Mouse (Mus musculus) intestine, embryonic 16.5 days (tissue): ENCODE results near the gene Pnpla3. TPM values are rescaled to one million over a fixed set of nuclear protein-coding genes. Genes with fewer than 3 reads are reported as not detected.
A peak's percentile ranks its signal among the peaks of the same experiment; 100 is the strongest.

Source experiments
- ATAC-seq: fragments of 200-750 bp; cut with Nextera tagmentation; 2 replicates; pipeline ENCODE4 v1.8.0; 2017; ENCODE audit warnings: moderate TSS enrichment, moderate library complexity
- H3K27ac ChIP-seq: fragments of 300-500 bp; sonication (generic); 2 replicates; pipeline ENCODE4 v1.5.1; 2014; ENCODE audit warnings: mild to moderate bottlenecking, low read length
- H3K27me3 ChIP-seq: fragments of 300-500 bp; sonication (generic); replicated peaks from 2 replicates; pipeline ENCODE4 v1.6.1; 2014; ENCODE audit warnings: low read length, control low read depth, mixed read lengths; ENCODE audit not compliant: control insufficient read depth, insufficient read depth
- H3K36me3 ChIP-seq: fragments of 300-500 bp; sonication (generic); 2 replicates; pipeline ENCODE4 v1.6.1; 2014; ENCODE audit warnings: low read length, control low read depth; ENCODE audit not compliant: control insufficient read depth, insufficient read depth
- H3K4me1 ChIP-seq: fragments of 300-500 bp; sonication (generic); 2 replicates; pipeline ENCODE4 v1.6.1; 2014; ENCODE audit warnings: low read length, control low read depth, mixed read lengths; ENCODE audit not compliant: control insufficient read depth, insufficient read depth
- H3K4me2 ChIP-seq: fragments of 300-500 bp; sonication (generic); 2 replicates; pipeline ENCODE4 v1.6.1; 2014; ENCODE audit warnings: low read depth, low read length, control low read depth
- H3K4me3 ChIP-seq: fragments of 300-500 bp; sonication (generic); 2 replicates; pipeline ENCODE4 v1.5.1; 2014; ENCODE audit warnings: mild to moderate bottlenecking, low read length
- H3K9ac ChIP-seq: fragments of 300-500 bp; sonication (generic); 2 replicates; pipeline ENCODE4 v1.6.1; 2014; ENCODE audit warnings: low read depth, low read length
- H3K9me3 ChIP-seq: fragments of 300-500 bp; sonication (generic); 2 replicates; pipeline ENCODE4 v1.6.1; 2016; ENCODE audit warnings: low read length, control low read depth; ENCODE audit not compliant: control insufficient read depth
- WGBS: fragments of 180-500 bp; shearing (Covaris S2); extraction: QIAGEN DNeasy Blood & Tissue Kit; methylation state at CpG from one replicate; pipeline ENCODE4 v1.1.7; 2014; 5-methylcytosine and 5-hydroxymethylcytosine counted together
- polyA plus RNA-seq: library from polyadenylated mRNA; unstranded; fragments of >200 nt; fragmentation: Nextera tagmentation; extraction: Ambion mirVana; gene quantifications from 2 replicates; pipeline ENCODE4 v1.2.1, GENCODE M21; 2015

The Pnpla3 gene
- polyA plus RNA-seq, 1 experiment from 2014 or later, result 0.95 TPM

GRCm38 (mm10) chr15:84212031-84212755, 44.6 kb downstream of the Pnpla3 start:
- Histone ChIP-seq H3K9ac (no peak overlapping the region), H3K4me2 (no peak overlapping the region), H3K9me3 (no peaks in the 10 kb centered on the region), H3K36me3 (peaks cover 21% of the 10 kb centered on the region), H3K27me3 (no peaks in the 10 kb centered on the region), H3K4me1 (peaks cover 18% of the 10 kb centered on the region; the same call in 1 of the 2 replicates), H3K27ac (peak overlapping the region; percentile 14; the same call in 1 of the 2 replicates), H3K4me3 (no peak overlapping the region)
- 48% methylated on average over 6 of the region's 6 CpGs for WGBS
- ATAC-seq, result peak; percentile 46

GRCm38 (mm10) chr15:84212756-84213105, 45.1 kb downstream of the Pnpla3 start:
- H3K9ac ChIP-seq, result no peak overlapping the region
- H3K4me3 ChIP-seq, result no peak overlapping the region
- H3K4me2 ChIP-seq, result no peak overlapping the region
- no peaks in the 10 kb centered on the region for H3K27me3 ChIP-seq
- ATAC-seq, result no peak
- H3K27ac ChIP-seq, result no peak overlapping the region
- H3K9me3 ChIP-seq, result no peaks in the 10 kb centered on the region
- H3K4me1 ChIP-seq, result peaks cover 18% of the 10 kb centered on the region; the same call in 1 of the 2 replicates
- peaks cover 20% of the 10 kb centered on the region for H3K36me3 ChIP-seq
- WGBS, result 86% methylated on average over 2 of the region's 2 CpGs

- H3K9ac ChIP-seq, result no peak overlapping the region
- H3K4me2 ChIP-seq, result no peak overlapping the region
- peaks cover 17% of the 10 kb centered on the region for H3K36me3 ChIP-seq
- no peak overlapping the region for H3K4me3 ChIP-seq
- no peaks in the 10 kb centered on the region for H3K27me3 ChIP-seq
- peaks cover 20% of the 10 kb centered on the region for H3K4me1 ChIP-seq
- no peaks in the 10 kb centered on the region for H3K9me3 ChIP-seq
- WGBS, result 86% methylated on average over 6 of the region's 6 CpGs
- no peak for ATAC-seq
- H3K27ac ChIP-seq, result no peak overlapping the region
Observed at GRCm38 (mm10) chr15:84213162-84213739, 45.6 kb downstream of the Pnpla3 start.

DNA sequence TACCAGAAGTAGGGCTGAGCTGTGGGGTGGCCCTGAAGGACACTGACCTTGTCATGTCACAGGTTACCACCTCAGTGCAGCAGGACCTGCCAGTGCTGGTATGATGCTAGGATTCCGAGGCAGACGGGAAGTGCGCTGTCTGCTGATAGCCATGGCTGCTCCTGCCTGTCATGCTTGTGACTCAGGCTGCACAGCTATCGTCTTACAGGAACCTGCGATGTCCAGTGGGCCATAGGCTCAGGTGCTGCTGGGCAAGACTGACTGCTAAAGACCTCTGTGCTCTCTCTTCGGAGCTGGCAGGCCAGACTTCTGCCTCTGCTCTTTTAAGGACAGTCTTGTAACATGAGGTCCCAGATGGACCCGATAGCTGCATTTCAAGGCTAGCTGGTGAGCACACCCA, 46.8 kb downstream of the Pnpla3 start:
- WGBS, result 84% methylated on average over 7 of the region's 7 CpGs
- H3K4me3 ChIP-seq, result no peak overlapping the region
- H3K27ac ChIP-seq, result no peak overlapping the region
- no peak overlapping the region for H3K9ac ChIP-seq
- H3K4me1 ChIP-seq, result peaks cover 31% of the 10 kb centered on the region
- H3K4me2 ChIP-seq, result no peak overlapping the region
- no peaks in the 10 kb centered on the region for H3K27me3 ChIP-seq
- H3K36me3 ChIP-seq, result peaks cover 12% of the 10 kb centered on the region
- H3K9me3 ChIP-seq, result no peaks in the 10 kb centered on the region
- ATAC-seq, result no peak

DNA sequence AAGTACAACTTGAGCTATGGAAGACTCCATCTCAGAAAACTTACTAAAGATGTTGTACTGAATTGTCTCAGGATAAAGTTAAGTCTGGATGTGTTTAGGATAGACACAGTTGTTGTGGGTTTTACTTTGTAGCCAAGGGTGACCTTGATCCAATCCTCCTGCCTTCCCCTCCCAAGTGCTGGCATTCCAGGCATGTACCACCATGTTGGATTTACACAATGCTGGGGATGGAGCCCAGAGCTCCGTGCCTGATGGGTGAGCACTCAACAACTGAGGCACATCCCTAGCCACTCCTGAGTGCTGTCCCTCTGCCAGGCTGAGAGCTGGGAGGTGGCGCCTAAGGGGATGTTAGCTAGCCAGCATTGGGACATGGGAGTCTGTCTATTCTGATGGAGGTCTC, 47.6 kb downstream of the Pnpla3 start:
- 68% methylated on average over 2 of the region's 2 CpGs for WGBS
- H3K9ac ChIP-seq, result no peak overlapping the region
- peaks cover 31% of the 10 kb centered on the region for H3K4me1 ChIP-seq
- H3K36me3 ChIP-seq, result peaks cover 12% of the 10 kb centered on the region
- H3K27ac ChIP-seq, result no peak overlapping the region
- no peaks in the 10 kb centered on the region for H3K27me3 ChIP-seq
- H3K4me3 ChIP-seq, result no peak overlapping the region
- ATAC-seq, result no peak
- no peaks in the 10 kb centered on the region for H3K9me3 ChIP-seq
- no peak overlapping the region for H3K4me2 ChIP-seq

- Histone ChIP-seq H3K4me1 (peaks cover 31% of the 10 kb centered on the region), H3K4me3 (no peak overlapping the region), H3K9me3 (no peaks in the 10 kb centered on the region), H3K36me3 (peaks cover 12% of the 10 kb centered on the region), H3K27me3 (no peaks in the 10 kb centered on the region), H3K27ac (no peak overlapping the region), H3K9ac (no peak overlapping the region), H3K4me2 (no peak overlapping the region)
- ATAC-seq, result no peak
Observed at GRCm38 (mm10) chr15:84216026-84216425, 48.4 kb downstream of the Pnpla3 start.

- H3K9me3 ChIP-seq, result no peaks in the 10 kb centered on the region
- no peak overlapping the region for H3K4me3 ChIP-seq
- peaks cover 31% of the 10 kb centered on the region for H3K4me1 ChIP-seq
- no peak overlapping the region for H3K27ac ChIP-seq
- no peaks in the 10 kb centered on the region for H3K27me3 ChIP-seq
- H3K36me3 ChIP-seq, result peaks cover 12% of the 10 kb centered on the region
- 0 out of 2 replicates have a peak, but pooled peaks have one; percentile 29 for ATAC-seq
- no peak overlapping the region for H3K9ac ChIP-seq
- no peak overlapping the region for H3K4me2 ChIP-seq
- WGBS, result 23% methylated on average over 7 of the region's 7 CpGs
Observed at GRCm38 (mm10) chr15:84216461-84217084, 48.9 kb downstream of the Pnpla3 start.

GRCm38 (mm10) chr15:84217969-84218782, 50.5 kb downstream of the Pnpla3 start:
- no peak overlapping the region; the same call in 1 of the 2 replicates for H3K4me3 ChIP-seq
- 24% methylated on average over 23 of the region's 23 CpGs for WGBS
- ATAC-seq, result no peak
- no peak overlapping the region for H3K9ac ChIP-seq
- H3K36me3 ChIP-seq, result peaks cover 7% of the 10 kb centered on the region
- H3K4me1 ChIP-seq, result peaks cover 29% of the 10 kb centered on the region
- peak overlapping the region; percentile 35; the same call in 1 of the 2 replicates for H3K27ac ChIP-seq
- no peaks in the 10 kb centered on the region for H3K9me3 ChIP-seq
- no peaks in the 10 kb centered on the region for H3K27me3 ChIP-seq
- H3K4me2 ChIP-seq, result peak overlapping the region; percentile 25; the same call in 1 of the 2 replicates

DNA sequence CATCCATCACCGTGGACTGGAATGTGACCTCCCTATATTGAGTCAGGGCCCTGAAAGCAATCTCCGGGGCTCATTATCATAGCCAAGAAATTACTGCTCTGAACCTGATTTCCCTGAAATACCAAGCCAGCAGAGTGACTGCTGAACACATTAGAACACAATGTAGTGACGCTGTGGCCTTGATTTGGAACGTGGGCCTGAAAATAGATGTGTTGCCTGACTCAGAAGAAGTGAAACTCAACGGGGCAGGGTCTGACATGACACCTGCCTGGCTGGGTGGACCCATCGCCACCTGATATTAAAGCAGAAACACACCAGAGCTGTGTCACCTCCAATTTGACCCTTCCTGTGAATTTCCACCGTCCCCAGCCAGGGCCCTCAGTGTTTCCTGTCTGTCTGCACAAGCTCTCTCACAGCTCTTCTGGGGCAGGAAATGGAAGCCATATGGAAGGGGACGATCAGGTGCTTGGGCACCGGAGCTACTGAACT, 51.2 kb downstream of the Pnpla3 start:
- WGBS, result 16% methylated on average over 9 of the region's 9 CpGs
- Histone ChIP-seq H3K4me2 (peak overlapping the region; percentile 25; the same call in 1 of the 2 replicates), H3K27me3 (no peaks in the 10 kb centered on the region), H3K4me3 (no peak overlapping the region; the same call in 1 of the 2 replicates), H3K4me1 (peaks cover 29% of the 10 kb centered on the region), H3K36me3 (peaks cover under 1% of the 10 kb centered on the region; the same call in 1 of the 2 replicates), H3K27ac (peak overlapping the region; percentile 45), H3K9ac (no peak overlapping the region), H3K9me3 (no peaks in the 10 kb centered on the region)
- ATAC-seq, result peak; percentile 42; the same call in 1 of the 2 replicates
